Mouse (Mus musculus) gastrocnemius, postnatal 25 days (tissue): ENCODE data around the gene Ada. TPM values are rescaled to one million over a fixed set of nuclear protein-coding genes. Genes with fewer than 3 reads are reported as not detected.
"Not testable (repeated sequence)": the region's sequence is repeated elsewhere in the genome, so short reads cannot be mapped to it uniquely, and the experiment has no call there.

Source experiments
- DNase-seq: peaks from one replicate; pipeline ENCODE4 v3.0.0; 2022
- total RNA-seq, 2 experiments: library from RNA; stranded (reverse); gene quantifications; 1 replicate in 1 of 2; 2 replicates in 1 of 2; pipeline ENCODE4 v1.2.3; 2021

The Ada gene
- total RNA-seq, 2 experiments from 2014 or later, result 0.20 to 1.0 TPM

DNA sequence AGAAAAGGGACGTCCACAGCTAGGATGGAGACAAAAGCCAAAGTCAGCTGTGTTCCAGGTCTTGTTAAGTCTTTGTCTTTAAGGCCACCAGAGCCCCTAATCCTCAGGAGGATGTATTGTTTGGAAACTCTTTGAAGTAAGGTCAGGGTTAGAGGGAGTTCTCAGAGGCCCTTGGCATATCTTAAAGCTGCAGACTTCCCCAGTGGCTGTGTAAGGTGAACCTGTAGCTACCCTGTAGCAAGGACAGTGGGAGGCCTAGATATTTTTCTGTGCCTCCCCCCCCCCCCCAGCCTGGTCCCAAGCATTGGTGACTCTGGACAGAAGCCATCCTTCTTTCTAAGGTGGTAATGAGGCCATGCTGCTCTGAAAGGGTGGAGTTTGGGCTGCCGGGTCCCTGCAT lies 53.3 kb downstream of the Ada start:
- DNase-seq, result no peak

DNA sequence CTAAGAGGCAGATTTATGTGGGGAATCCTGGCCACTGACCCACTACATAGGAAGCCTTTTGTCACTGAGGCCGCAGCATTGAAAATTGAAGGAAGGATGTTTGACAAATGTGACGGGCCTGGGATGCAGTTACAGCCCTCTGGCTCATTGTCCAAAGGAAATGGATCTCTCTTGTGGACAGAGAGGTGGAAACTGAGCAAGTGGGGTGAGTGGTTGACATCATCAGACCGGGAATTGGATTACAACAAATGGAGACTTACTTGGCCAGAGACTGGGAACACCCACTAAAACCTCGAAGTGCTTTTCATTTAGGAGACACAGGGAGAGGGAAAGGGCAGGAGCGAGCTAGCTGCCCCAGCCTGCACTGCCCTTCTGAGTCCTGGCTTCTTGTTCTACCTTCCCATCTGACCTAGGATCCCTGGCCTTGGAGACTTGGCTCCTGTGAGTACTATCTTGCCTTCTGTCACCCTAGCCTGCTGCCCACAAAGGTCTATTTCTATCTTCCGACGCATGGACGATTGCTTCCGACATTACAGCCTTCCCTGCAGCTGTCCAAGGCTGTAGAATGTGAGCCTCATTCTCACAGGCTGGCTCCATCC lies 56.2 kb downstream of the Ada start:
- peak; percentile 38 for DNase-seq

DNA sequence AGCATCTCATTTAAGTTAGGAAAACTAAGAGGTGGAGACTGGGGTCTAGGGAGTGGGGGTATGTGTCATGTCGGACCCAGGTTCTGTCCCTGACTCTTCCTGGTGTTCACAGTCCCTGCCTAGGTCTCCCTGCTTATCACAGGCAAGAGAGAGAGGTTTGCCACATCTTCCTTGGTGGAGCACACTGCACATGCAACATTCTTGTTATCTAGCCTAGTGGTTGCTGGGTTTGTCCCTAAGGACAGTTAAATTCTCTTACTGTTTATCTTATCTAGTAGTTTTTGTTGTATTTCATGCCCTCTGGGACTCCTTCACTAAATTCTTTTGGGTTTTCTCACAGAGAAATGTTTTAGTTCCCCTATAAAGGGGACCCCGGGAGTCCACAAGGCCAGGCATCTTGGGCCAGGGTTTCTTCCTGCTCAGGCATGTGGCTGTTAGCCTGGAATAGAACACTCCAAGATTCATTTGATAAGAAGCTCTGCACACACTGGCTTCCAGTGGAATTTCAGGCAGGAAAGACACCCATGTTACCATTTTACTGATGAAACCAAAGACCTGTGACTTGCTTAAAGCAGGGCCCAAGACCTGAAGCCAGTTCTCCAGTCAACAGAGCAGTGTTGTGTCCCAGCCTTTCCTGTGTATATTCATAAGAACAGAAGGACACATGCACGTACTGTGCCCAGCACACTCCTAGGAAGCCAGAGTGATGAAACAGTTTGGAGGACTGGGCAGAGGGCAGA lies 57.0 kb downstream of the Ada start:
- DNase-seq, result no peak

DNA sequence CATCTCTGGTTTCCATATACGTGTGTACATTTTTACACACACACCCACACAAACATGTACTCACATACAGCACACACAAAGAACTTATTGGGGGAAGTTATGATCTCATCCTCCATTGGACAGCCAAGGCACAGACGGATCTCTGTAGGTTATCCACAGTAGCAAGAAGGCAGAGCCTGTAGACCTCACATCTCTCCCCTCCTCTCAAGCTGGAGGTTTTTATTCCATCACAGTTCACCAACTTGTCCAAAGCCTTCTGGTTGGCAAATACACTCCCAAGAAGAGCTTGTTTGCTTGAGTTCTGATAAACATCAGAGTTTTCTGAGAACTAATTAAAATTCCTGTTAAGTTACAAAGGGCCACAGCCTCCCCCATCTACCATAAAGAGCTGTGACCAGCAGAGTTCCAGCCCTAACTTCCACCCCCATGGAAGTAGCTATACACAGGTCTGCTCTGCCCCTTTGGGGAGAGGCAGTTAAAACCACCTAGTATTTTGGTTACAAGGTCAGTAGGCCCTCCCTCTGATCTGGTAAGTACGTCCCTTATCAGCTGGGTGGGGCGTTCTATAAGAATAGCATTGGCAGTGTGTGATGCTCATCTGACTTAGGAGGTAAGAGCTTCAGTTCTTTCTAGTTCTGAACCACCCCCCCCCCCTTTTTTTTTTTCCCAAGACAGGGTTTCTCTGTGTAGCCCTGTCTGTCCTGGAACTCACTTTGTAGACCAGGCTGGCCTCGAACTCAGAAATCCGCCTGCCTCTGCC lies 58.0 kb downstream of the Ada start:
- no peak for DNase-seq

DNA sequence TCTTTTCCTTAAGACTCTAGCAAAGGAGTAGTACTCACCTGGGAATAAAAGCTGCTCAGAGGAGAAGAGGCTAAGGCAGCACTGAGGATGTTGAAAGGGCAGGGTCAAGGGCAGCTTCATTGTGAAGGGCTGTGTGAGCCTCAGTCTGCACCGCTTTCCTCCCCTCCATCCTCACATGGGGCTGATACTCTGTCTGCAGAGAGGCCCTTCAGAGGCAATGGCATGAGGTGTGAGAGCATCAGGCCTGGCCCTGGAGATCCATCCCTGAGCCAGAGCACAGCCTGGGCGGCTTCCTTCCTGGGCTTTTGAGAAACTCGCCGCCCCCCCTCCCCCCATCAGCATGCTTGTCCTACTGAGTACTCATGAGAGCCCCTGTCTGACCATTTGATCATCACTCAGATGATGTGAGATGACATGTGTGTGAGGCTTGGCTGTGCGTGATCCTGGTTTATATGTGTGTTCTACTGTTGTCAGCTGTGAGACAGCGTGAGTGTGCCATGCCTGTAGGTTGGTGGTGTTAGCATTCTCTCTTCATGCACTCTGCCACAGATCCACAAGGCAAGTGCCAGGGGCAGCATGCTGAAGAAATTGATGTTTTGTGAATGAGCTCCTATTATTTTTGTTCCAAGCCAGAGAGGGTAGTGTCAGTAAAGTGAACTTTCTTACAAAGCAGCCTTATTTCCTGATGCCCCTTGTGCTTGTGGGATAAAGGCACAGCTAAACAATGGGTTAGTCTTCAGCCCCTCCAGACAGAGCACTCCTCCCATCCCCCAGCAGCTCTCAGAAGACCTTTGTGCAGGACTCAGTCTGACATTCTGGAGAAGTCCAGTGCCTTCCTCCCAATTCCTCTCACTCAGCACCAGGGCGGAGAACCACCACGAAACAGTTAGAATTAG lies 59.4 kb downstream of the Ada start:
- no peak for DNase-seq

DNA sequence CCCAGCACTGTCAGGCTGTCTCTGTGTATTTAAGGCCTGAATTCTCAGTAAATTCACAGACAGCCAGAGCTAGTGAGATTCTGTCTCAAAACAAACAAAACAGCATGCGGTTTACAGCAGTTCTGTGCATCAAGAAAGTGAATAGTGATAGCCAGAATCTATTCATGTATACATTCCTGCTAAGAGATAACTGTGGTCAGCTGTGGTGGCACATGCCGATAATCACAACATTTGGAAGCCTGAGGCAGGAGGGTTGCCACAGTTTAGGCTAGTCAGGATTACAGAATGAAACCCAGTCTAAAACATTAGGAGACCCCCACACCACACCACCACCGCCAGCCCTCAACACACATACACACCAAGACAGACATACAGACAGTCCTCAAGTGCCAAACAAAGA lies 60.3 kb downstream of the Ada start:
- DNase-seq, result no peak

DNA sequence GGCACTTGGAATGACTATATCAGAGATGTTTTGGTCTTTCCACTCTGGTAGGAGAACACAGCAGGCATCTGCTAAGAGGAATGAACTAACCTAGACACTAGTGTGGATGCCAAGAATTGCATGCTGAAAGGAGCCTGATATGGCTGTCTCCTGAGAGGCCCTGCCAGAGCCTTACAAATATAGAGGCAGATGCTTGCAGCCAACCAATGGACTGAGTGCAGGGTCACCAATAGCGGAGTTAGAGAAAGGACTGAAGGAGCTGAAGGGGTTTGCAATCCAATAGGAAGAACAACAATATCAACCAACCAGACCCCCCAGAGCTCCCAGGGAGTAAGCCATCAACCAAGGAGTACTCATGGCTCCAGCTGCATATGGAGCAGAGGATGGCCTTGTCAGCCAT lies 61.7 kb downstream of the Ada start:
- not testable (repeated sequence) for DNase-seq

DNA sequence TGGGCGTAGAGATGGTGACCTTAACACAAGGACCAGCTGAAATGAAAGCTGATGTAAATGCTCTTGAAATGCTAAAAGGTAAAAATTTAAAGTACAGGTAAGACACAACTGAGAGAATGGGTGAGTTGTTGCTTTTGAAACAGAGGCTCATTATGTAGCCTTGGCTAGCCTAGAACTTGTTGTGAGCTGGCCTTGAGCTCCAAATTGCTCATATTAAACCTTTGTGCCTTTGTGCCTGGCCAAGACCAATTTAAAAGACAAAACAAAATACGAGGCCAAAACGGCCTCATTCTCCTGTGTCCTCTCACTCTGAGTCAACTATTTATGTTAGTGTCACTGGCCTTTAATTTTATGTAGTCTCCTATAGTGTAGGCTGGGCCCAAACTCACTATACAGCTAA lies 63.2 kb downstream of the Ada start:
- DNase-seq, result no peak

DNA sequence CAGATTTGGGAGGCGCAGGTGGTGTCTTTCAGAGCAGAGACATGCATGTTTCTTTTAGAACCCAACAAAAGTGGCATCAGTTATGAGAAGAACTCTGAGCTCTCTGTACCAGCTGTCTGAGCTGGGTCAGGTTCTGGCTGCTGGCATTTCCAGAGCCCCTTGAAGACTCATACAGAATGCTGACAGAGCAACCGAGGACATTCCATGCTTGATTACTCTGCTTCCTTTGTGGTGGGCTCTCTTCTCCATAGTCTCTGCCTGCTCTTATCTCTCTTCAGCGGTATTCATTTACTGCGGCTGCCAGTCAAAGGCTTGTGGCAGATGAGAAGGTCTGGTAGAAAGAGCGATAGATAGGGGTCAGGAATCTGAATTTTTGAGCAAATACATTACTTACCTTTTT lies 63.8 kb downstream of the Ada start:
- DNase-seq, result no peak

DNA sequence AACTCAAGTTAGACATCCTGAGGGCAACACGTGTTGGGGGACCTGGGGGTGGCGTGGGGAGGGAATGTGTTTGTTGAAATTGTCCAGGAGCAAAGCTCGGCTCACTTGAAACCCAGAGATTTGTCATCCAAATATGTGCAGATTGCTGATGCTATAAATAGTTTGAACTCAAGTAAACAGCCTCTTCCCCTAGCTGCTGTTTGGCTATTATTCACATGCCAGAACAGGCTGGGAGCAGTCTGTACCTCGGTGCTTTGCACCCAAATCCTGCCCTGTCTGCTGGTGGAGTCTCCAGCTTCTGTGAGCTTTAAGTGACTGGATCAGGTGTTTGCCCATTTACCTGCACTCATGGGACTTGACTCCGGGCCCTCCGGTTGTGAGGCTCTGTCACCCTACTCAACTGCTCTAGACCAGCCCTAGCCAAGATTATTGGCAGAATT lies 64.3 kb downstream of the Ada start:
- DNase-seq, result peak; percentile 64

DNA sequence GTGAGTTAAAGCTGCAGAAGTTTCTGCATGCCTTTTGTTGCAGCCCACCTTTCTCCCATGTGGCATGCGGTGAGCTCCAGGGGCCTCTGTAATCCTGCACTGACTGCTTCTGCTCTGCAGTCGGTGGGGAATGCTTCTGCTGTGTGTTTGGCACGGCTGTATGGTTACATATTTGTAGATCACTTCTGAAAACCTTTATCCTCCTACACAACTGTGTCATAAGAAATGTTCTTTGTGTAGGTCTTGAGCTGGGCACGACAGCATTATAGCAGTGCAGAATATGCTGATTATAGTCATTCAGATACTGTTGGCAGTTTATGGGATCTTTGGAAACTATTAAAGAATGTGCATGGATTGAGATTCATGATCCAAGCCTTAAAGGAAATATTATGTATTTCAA lies 64.8 kb downstream of the Ada start:
- DNase-seq, result no peak

DNA sequence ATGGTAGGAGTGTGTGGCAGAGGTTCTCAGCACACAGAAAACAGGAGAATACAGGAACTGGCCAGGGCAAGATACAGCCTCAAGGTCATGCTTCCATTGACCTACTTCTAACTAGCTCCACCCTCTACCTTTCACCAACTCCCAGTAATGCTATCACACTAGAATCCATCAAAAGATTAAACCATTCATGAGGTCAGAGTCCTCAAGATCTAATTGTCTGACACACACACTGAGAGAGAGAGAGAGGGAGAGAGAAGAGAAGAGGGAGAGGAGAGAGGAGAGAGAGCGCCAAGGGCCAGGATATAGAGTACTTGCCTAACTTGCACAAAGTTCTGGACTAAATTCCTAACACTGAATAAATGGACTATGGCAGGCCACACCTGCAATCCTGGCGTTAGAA lies 67.7 kb downstream of the Ada start:
- DNase-seq, result no peak

DNA sequence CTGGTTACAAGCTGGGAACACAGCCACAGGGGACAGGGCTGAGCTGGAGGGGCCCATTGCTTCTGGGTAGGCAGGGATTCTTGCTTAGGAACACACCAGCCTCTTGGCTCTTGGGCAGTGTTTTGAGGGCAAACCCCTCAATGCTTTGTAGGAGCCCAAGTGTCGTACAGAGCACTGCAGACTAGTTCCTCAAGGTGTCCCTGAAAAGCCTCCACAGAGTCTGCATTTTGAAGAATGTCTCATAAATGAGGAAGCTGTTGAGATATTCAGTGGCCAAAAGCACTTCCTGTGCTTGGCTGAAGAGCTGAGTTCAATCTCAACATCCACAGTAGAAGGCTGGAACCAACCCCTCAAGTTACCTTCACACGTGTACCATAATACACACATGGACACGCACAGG lies 73.3 kb downstream of the Ada start:
- DNase-seq, result no peak

Other genes with a start within 250 kb of the Ada start
- not detected for gene Hnf4a, start 243.4 kb downstream of the Ada start, total RNA-seq
- gene Ttpal, start 147.9 kb downstream of the Ada start, total RNA-seq, result 1 to 10 TPM; 4.8 to 5.6 TPM
- gene Serinc3, start 105.1 kb downstream of the Ada start, total RNA-seq, result 100 to 1,000 TPM in 1 of 2 experiments, 10 to 100 TPM in 1; 97.5 to 115 TPM
- 10 to 100 TPM; 72.1 to 93.5 TPM for gene Pkig, start 91.9 kb downstream of the Ada start, total RNA-seq
- 1 to 10 TPM in 1 of 2 experiments, under 1 TPM in 1; 0.20 to 1.3 TPM for gene Ccn5, start 70.6 kb upstream of the Ada start, total RNA-seq
- gene Kcnk15, start 103.4 kb upstream of the Ada start, total RNA-seq, result not detected
- 1 to 10 TPM in 1 of 2 experiments, under 1 TPM in 1; 0.86 to 2.0 TPM for gene Rims4, start 168.4 kb upstream of the Ada start, total RNA-seq
- 10 to 100 TPM; 39.6 to 54.5 TPM for gene Ywhab, start 244.7 kb upstream of the Ada start, total RNA-seq